Mouse (Mus musculus) kidney, postnatal 0 days (tissue): Measurements from ENCODE around the gene Tmem178b. TPM values are rescaled to one million over a fixed set of nuclear protein-coding genes. Genes with fewer than 3 reads are reported as not detected.

ENCODE experiments used
- ATAC-seq: fragments of 200-750 bp; cut with Nextera tagmentation; replicated peaks from 2 replicates; pipeline ENCODE4 v1.8.0; 2017; ENCODE audit warnings: low read depth, moderate number of reproducible peaks, moderate TSS enrichment, moderate library complexity; ENCODE audit not compliant: low FRiP score
- DNase-seq: peaks from one replicate; pipeline ENCODE4 v3.0.0-alpha.2; 2016; ENCODE audit warnings: low spot score
- H3K27ac ChIP-seq: fragments of 300-500 bp; sonication (generic); 2 replicates; pipeline ENCODE4 v1.5.1; 2014; ENCODE audit warnings: mild to moderate bottlenecking
- H3K27me3 ChIP-seq: fragments of 300-500 bp; sonication (generic); 2 replicates; pipeline ENCODE4 v1.6.1; 2014; ENCODE audit warnings: low read length, mixed read lengths; ENCODE audit not compliant: insufficient read depth
- H3K36me3 ChIP-seq: fragments of 300-500 bp; sonication (generic); 2 replicates; pipeline ENCODE4 v1.6.1; 2014; ENCODE audit warnings: low read length, mixed read lengths; ENCODE audit not compliant: insufficient read depth
- H3K4me1 ChIP-seq: fragments of 300-500 bp; sonication (generic); replicated peaks from 2 replicates; pipeline ENCODE4 v1.6.1; 2014; ENCODE audit warnings: antibody characterized with exemption, low read length, mixed read lengths; ENCODE audit not compliant: insufficient read depth
- H3K4me2 ChIP-seq: fragments of 300-500 bp; sonication (generic); 2 replicates; pipeline ENCODE4 v1.6.1; 2014; ENCODE audit warnings: mild to moderate bottlenecking, low read length, moderate library complexity, mixed read lengths
- H3K4me3 ChIP-seq: fragments of 300-500 bp; sonication (generic); replicated peaks from 2 replicates; pipeline ENCODE4 v1.5.1; 2014; ENCODE audit warnings: low read depth, low read length
- H3K9ac ChIP-seq: fragments of 300-500 bp; sonication (generic); 2 replicates; pipeline ENCODE4 v1.6.1; 2014; ENCODE audit warnings: low read depth, low read length
- H3K9me3 ChIP-seq: fragments of 300-500 bp; sonication (generic); replicated peaks from 2 replicates; pipeline ENCODE4 v1.6.1; 2016; ENCODE audit warnings: low read length, inconsistent platforms, mixed read lengths
- CTCF ChIP-seq: IDR thresholded peaks from 2 replicates; pipeline ENCODE4 v1.5.1; 2016; ENCODE audit warnings: antibody characterized with exemption, low read depth, mild to moderate bottlenecking, moderate library complexity
- WGBS: fragments of 180-500 bp; shearing (Covaris S2); extraction: QIAGEN DNeasy Blood & Tissue Kit; methylation state at CpG from one replicate; pipeline ENCODE4 v1.1.7; 2014; 5-methylcytosine and 5-hydroxymethylcytosine counted together
- polyA plus RNA-seq: library from polyadenylated mRNA; unstranded; fragments of >200 nt; fragmentation: Nextera tagmentation; extraction: Ambion mirVana; gene quantifications from 2 replicates; pipeline ENCODE4 v1.2.1, GENCODE M21; 2015

The Tmem178b gene
- polyA plus RNA-seq, 1 experiment from 2014 or later: 0.25 TPM

GRCm38 (mm10) chr6:40023592-40024335, 150.7 kb downstream of the Tmem178b start:
- ATAC-seq: no peak

GRCm38 (mm10) chr6:40024336-40024934, 151.4 kb downstream of the Tmem178b start:
- H3K27ac ChIP-seq: no peak overlapping the region
- no peaks in the 10 kb centered on the region for H3K4me1 ChIP-seq
- no peak for ATAC-seq
- TF ChIP-seq CTCF: no peak
- H3K27me3 ChIP-seq: no peaks in the 10 kb centered on the region
- no peaks in the 10 kb centered on the region for H3K36me3 ChIP-seq
- no peaks in the 10 kb centered on the region for H3K9me3 ChIP-seq
- 86% methylated on average over 5 of the region's 5 CpGs for WGBS
- no peak overlapping the region for H3K9ac ChIP-seq
- no peak overlapping the region for H3K4me3 ChIP-seq
- no peak for DNase-seq
- H3K4me2 ChIP-seq: no peak overlapping the region

More at GRCm38 (mm10) chr6:40023592-40024335, 150.7 kb downstream of the Tmem178b start:
- DNase-seq: no peak
- Histone ChIP-seq H3K27me3 (no peaks in the 10 kb centered on the region), H3K9ac (no peak overlapping the region), H3K4me1 (no peaks in the 10 kb centered on the region), H3K4me3 (no peak overlapping the region), H3K9me3 (no peaks in the 10 kb centered on the region), H3K4me2 (no peak overlapping the region), H3K27ac (no peak overlapping the region), H3K36me3 (no peaks in the 10 kb centered on the region)
- WGBS: 88% methylated on average over 4 of the region's 4 CpGs
- TF ChIP-seq CTCF: no peak

- Histone ChIP-seq H3K4me1 (no peaks in the 10 kb centered on the region), H3K27me3 (no peaks in the 10 kb centered on the region), H3K36me3 (no peaks in the 10 kb centered on the region), H3K4me3 (no peak overlapping the region), H3K27ac (no peak overlapping the region), H3K9me3 (no peaks in the 10 kb centered on the region), H3K4me2 (no peak overlapping the region), H3K9ac (no peak overlapping the region)
- no peak for TF ChIP-seq CTCF
- DNase-seq (no peak), ATAC-seq (no peak)
These were observed 159.8 kb downstream of the Tmem178b start for GRCm38 (mm10) chr6:40032901-40033300.

GRCm38 (mm10) chr6:40033935-40034334, 160.9 kb downstream of the Tmem178b start:
- H3K36me3 ChIP-seq: no peaks in the 10 kb centered on the region
- 90% methylated on average over 3 of the region's 3 CpGs for WGBS
- H3K4me2 ChIP-seq: no peak overlapping the region
- no peak overlapping the region for H3K4me3 ChIP-seq
- ATAC-seq (no peak), DNase-seq (no peak)
- H3K4me1 ChIP-seq: no peaks in the 10 kb centered on the region
- no peak for TF ChIP-seq CTCF
- no peaks in the 10 kb centered on the region for H3K27me3 ChIP-seq
- H3K27ac ChIP-seq: no peak overlapping the region
- no peak overlapping the region for H3K9ac ChIP-seq
- H3K9me3 ChIP-seq: no peaks in the 10 kb centered on the region

- H3K9ac ChIP-seq: no peak overlapping the region
- ATAC-seq (no peak), DNase-seq (peak; percentile 38)
- H3K9me3 ChIP-seq: no peaks in the 10 kb centered on the region
- 37% methylated on average over 11 of the region's 11 CpGs for WGBS
- peak; percentile 56 for TF ChIP-seq CTCF
- no peaks in the 10 kb centered on the region for H3K36me3 ChIP-seq
- H3K4me2 ChIP-seq: no peak overlapping the region
- H3K4me1 ChIP-seq: no peaks in the 10 kb centered on the region
- H3K27ac ChIP-seq: no peak overlapping the region
- H3K27me3 ChIP-seq: no peaks in the 10 kb centered on the region
- H3K4me3 ChIP-seq: no peak overlapping the region
These were observed 176.2 kb downstream of the Tmem178b start for GRCm38 (mm10) chr6:40048969-40049908.

GRCm38 (mm10) chr6:40049909-40050484, 176.9 kb downstream of the Tmem178b start:
- H3K4me3 ChIP-seq: no peak overlapping the region
- DNase-seq: no peak
- no peak overlapping the region for H3K27ac ChIP-seq
- ATAC-seq: no peak
- H3K9me3 ChIP-seq: no peaks in the 10 kb centered on the region
- no peak overlapping the region for H3K9ac ChIP-seq
- H3K36me3 ChIP-seq: no peaks in the 10 kb centered on the region
- no peak overlapping the region for H3K4me2 ChIP-seq
- no peaks in the 10 kb centered on the region for H3K27me3 ChIP-seq
- no peaks in the 10 kb centered on the region for H3K4me1 ChIP-seq
- 82% methylated on average over 5 of the region's 6 CpGs for WGBS
- no peak for TF ChIP-seq CTCF
